Mouse (Mus musculus) naive thymus-derived CD4-positive, alpha-beta T cell, adult 5 months (primary cell): ENCODE data around the gene Cwh43. TPM values are rescaled to one million over a fixed set of nuclear protein-coding genes. Genes with fewer than 3 reads are reported as not detected.

Source experiments
- polyA plus RNA-seq: library from polyadenylated mRNA; unstranded; fragments of 100-300 nt; shearing (Covaris generic); gene quantifications from one replicate; pipeline ENCODE4 v1.2.1, GENCODE M21; 2017

Gene Cwh43
- polyA plus RNA-seq: not detected

DNA sequence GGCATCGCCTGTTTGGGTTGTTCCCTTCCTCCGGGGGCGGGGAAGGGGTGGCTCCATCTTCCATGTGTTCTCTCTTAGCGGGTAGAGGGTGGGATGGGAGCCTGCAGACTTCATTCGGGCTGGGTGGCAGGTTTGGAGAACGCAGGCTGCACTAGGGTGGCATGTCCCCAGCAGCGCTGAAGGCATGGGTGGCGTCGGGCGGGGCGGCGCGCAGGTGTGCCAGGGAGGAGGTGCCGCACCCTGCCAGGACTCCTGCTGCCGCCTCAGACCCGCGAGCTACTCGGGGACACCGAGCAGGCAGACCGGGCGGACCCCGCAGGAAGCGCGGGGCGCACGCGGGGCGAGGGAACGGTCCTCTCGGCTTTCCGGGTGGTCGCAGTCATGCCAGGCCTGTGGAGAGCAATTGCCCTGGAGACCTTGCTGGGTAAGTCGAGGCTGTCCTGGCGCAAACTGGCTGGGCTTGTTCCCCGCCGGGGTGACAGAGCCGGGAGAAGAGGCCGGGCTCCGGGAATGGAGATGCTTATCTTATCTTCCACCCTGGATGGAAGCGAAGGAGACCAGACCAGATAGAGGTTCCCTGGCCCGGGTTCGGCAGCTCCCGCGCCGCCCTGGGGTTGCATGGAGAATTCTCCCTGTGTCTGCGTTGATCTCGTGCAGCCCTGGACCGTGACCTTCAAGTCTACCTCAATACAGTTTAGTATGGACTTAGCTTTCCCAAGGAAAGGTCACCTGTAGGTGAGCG lies at the start of gene Cwh43:
Gene Cwh43, plus strand, starts transcription at position 95 of the 742 bp plus-strand sequence.

DNA sequence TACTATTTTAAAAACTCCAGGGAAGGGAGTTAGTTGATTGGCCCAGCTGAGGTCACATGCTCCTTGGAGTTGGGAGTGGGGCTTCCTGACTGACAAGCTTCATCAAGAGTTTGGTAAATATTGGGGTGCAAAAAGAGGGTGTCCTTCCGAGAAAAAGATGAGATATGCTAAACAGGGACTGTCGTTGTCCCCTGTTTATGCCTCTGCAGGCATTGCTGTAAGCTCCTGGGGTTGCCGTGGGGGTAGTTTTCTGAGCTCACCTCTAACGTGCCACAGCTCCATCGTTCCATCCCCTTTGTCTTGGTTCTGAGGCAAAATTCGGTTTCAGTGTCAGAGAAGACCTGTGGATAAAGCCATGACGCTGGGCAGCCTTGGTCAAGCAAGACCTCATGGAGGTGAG lies 74.8 kb downstream of the Cwh43 start, which contains the start of gene Dcun1d4:
Gene Dcun1d4, plus strand, starts transcription at position 301 of the 400 bp plus-strand sequence.

Other genes with a start within 250 kb of the Cwh43 start
- 82.0 TPM for gene Fryl, start 149.5 kb upstream of the Cwh43 start, polyA plus RNA-seq
- gene Ociad1, start 113.3 kb upstream of the Cwh43 start, polyA plus RNA-seq: 227 TPM
- gene Ociad2, start 65.0 kb upstream of the Cwh43 start, polyA plus RNA-seq: 0.20 TPM
- 19.3 TPM for gene Dcun1d4, start 74.9 kb downstream of the Cwh43 start, polyA plus RNA-seq
- not detected for gene Lrrc66, start 226.5 kb downstream of the Cwh43 start, polyA plus RNA-seq
- 10.2 TPM for gene Sgcb, start 241.7 kb downstream of the Cwh43 start, polyA plus RNA-seq
- gene Spata18, start 245.3 kb downstream of the Cwh43 start, polyA plus RNA-seq: not detected